Mouse (Mus musculus) MN1 (cell line): ENCODE data around the gene Vasn.
"Not testable (repeated sequence)": the region's sequence is repeated elsewhere in the genome, so short reads cannot be mapped to it uniquely, and the experiment has no call there.

Source experiments
- DNase-seq: peaks from one replicate; pipeline ENCODE4 v3.0.0-alpha.2; 2016; ENCODE audit warnings: low spot score

The Vasn gene

GRCm38 (mm10) chr16:4670317-4670716 lies 30.6 kb downstream of the Vasn start:
- DNase-seq = no peak

GRCm38 (mm10) chr16:4674091-4674490 lies 34.4 kb downstream of the Vasn start:
- DNase-seq = no peak

GRCm38 (mm10) chr16:4676836-4677235 lies 37.1 kb downstream of the Vasn start:
- DNase-seq = no peak

GRCm38 (mm10) chr16:4678080-4678479 lies 38.3 kb downstream of the Vasn start:
- no peak for DNase-seq

- DNase-seq = peak; percentile 96
Measured at GRCm38 (mm10) chr16:4679121-4680018, 39.6 kb downstream of the Vasn start, which contains the start of gene Coro7. Coro7 (minus strand) TSS chr16:4679777.

- not testable (repeated sequence) for DNase-seq
Measured at GRCm38 (mm10) chr16:4680922-4681455, 41.2 kb downstream of the Vasn start.

GRCm38 (mm10) chr16:4682628-4683179 lies 43.0 kb downstream of the Vasn start:
- DNase-seq = no peak

GRCm38 (mm10) chr16:4683193-4683580 lies 43.4 kb downstream of the Vasn start:
- DNase-seq = no peak

- DNase-seq = peak; percentile 95
Measured at GRCm38 (mm10) chr16:4683581-4684456, 44.1 kb downstream of the Vasn start.

GRCm38 (mm10) chr16:4684457-4684791 lies 44.7 kb downstream of the Vasn start:
- no peak for DNase-seq

GRCm38 (mm10) chr16:4689371-4689770 lies 49.6 kb downstream of the Vasn start:
- not testable (repeated sequence) for DNase-seq
